Comparison of ENCODE assay signal across 10 mouse cellular contexts in the genomic region with DNA sequence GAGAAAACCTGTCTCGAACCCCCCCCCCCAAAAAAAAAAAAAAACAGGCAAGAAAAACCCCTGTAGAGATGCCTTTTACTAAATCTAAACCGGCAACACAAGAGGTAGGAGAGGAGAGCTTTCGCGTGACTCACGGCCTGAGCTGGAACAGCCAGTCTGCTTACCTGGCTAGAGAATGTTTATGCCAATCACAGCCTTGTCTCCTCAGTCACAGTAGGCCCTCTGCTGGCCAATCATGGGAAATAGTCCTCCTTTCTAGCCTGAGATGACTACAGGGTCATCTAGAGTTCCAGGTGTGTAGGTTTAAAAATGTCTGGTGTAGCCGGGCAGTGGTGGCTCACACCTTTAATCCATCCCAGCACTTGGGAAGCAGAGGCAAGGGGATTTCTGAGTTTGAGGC. TPM values are rescaled to one million over a fixed set of nuclear protein-coding genes. Genes with fewer than 3 reads are reported as not detected.
A peak's percentile ranks its signal among the peaks of the same experiment; 100 is the strongest.
DNase-seq lines count a peak whose midpoint lies in the region; ATAC-seq and TF ChIP-seq lines count a peak whose summit lies in the region.
"Had no signal": no experiment of that assay in that cellular context is flagged by ENCODE, and none has a peak within 500 bp of the region (broad histone marks: within the 10 kb centered on the region; RNA-seq: fewer than 3 reads in every experiment).

No protein-coding gene starts in this region.

- DNase-seq in liver, adult 2 months (ENCODE audit: extremely low read depth, low read depth, low spot score): peak; percentile 77
- DNase-seq in NIH3T3 (ENCODE audit: low read depth): peak; percentile 82
- peak; percentile 78 for DNase-seq in cerebellum, adult 8-10 months
- peak; percentile 62 to 63 for DNase-seq in heart, postnatal 36 days
- peak; percentile 80 for DNase-seq in lung, postnatal 10 days
- peak; percentile 65 for DNase-seq in thymus, postnatal 0 days (ENCODE audit: low spot score)
- DNase-seq in right cerebral cortex, postnatal 4 days: no peak

- H3K27me3 ChIP-seq in liver, adult 2 months (ENCODE audit: control insufficient read depth, insufficient read depth, low read length): no peaks in the 10 kb centered on the region
- H3K27me3 ChIP-seq in liver, embryonic 12.5 days (replicated peaks): peaks cover 10% of the 10 kb centered on the region; the same call in 1 of the 2 replicates
- H3K27me3 ChIP-seq: midbrain, embryonic 12.5 days had no signal

- no peaks in the 10 kb centered on the region for H3K9me3 ChIP-seq in liver, embryonic 12.5 days (replicated peaks)
- H3K9me3 ChIP-seq: midbrain, embryonic 12.5 days had no signal

- no peak overlapping the region for H3K4me2 ChIP-seq in liver, embryonic 12.5 days
- H3K4me2 ChIP-seq: midbrain, embryonic 12.5 days had no signal

- ATAC-seq in liver, embryonic 12.5 days: no peak

- H3K9ac ChIP-seq in liver, adult 2 months (ENCODE audit: low read depth, low read length): no peak overlapping the region
- no peak overlapping the region for H3K9ac ChIP-seq in liver, embryonic 12.5 days
- H3K9ac ChIP-seq: midbrain, embryonic 12.5 days had no signal

- H3K79me2 ChIP-seq in liver, adult 2 months (ENCODE audit: control insufficient read depth, insufficient read depth, low read length): peaks cover 16% of the 10 kb centered on the region; the same call in 1 of the 2 replicates

- peak; percentile 67 for TF ChIP-seq CTCF in liver, adult 2 months (IDR thresholded peaks at IDR 0.05; ENCODE audit: low read depth, low read length)

- intact Hi-C loops in heart, postnatal 36 days (cut with DNase I): loop anchor here (5.0 kb wide), 3 partner anchors 35 to 190 kb away; a partner anchor contains a TSS

- H3K36me3 ChIP-seq in liver, adult 2 months (ENCODE audit: control insufficient read depth, insufficient read depth, low read length): no peaks in the 10 kb centered on the region
- H3K36me3 ChIP-seq in liver, embryonic 12.5 days: no peaks in the 10 kb centered on the region
- H3K36me3 ChIP-seq: midbrain, embryonic 12.5 days had no signal

- no peak for TF ChIP-seq POLR2A in liver, adult 2 months (IDR thresholded peaks at IDR 0.05; ENCODE audit: extremely low read depth, insufficient read depth, low read length)

- H3K4me1 ChIP-seq in liver, adult 2 months (ENCODE audit: control insufficient read depth, insufficient read depth, low read length): peaks cover 17% of the 10 kb centered on the region
- peaks cover 32% of the 10 kb centered on the region for H3K4me1 ChIP-seq in liver, embryonic 12.5 days

- no peak overlapping the region for H3K27ac ChIP-seq in liver, adult 2 months (replicated peaks; ENCODE audit: insufficient read depth, low read depth, low read length)
- no peak overlapping the region for H3K27ac ChIP-seq in liver, embryonic 12.5 days
- H3K27ac ChIP-seq: midbrain, embryonic 12.5 days had no signal

- WGBS in liver, adult 2 months: 9% methylated on average over 6 of the region's 6 CpGs
- 30% methylated on average over 6 of the region's 6 CpGs for WGBS in liver, embryonic 12.5 days (ENCODE audit: insufficient replicate concordance)

- H3K4me3 ChIP-seq in liver, adult 2 months (ENCODE audit: insufficient read depth, low read depth, low read length): no peak overlapping the region
- H3K4me3 ChIP-seq in liver, embryonic 12.5 days: no peak overlapping the region
- H3K4me3 ChIP-seq: midbrain, embryonic 12.5 days had no signal

RNA-seq across cellular contexts. Expression of a gene that starts 2.1 kb away (rescaled TPM):
- total RNA-seq in liver, adult 2 months (2014; rRNA removed): 11.1 and 16.0 TPM in 2 replicates
- 67.8 and 106 TPM in 2 replicates for polyA plus RNA-seq in liver, adult 2 months (2012; rRNA removed)
- 19.7 and 20.4 TPM in 2 replicates for polyA plus RNA-seq in liver, embryonic 12.5 days (2016; fragmentation: Nextera tagmentation; extraction: Ambion mirVana)
- 10 to 100 TPM; 17.3 to 19.0 TPM for total RNA-seq in heart, postnatal 36 days (2021)
- 11.6 and 14.5 TPM in 2 replicates for polyA plus RNA-seq in thymus, postnatal 0 days (2015; fragmentation: Nextera tagmentation; extraction: Ambion mirVana)

RNA-seq across cellular contexts. Expression of a gene that starts 9.2 kb away (rescaled TPM):
- not detected in 2 replicates for total RNA-seq in liver, adult 2 months (2014; rRNA removed)
- polyA plus RNA-seq in liver, adult 2 months (2012; rRNA removed): not detected in 2 replicates
- 0.33 TPM in 1 of 2 replicates, not detected in the other for polyA plus RNA-seq in liver, embryonic 12.5 days (2016; fragmentation: Nextera tagmentation; extraction: Ambion mirVana)
- not detected for total RNA-seq in heart, postnatal 36 days (2021)
- 0.21 TPM in 1 of 2 replicates, not detected in the other for polyA plus RNA-seq in thymus, postnatal 0 days (2015; fragmentation: Nextera tagmentation; extraction: Ambion mirVana)
- total RNA-seq: gastrocnemius, postnatal 36 days had no signal
- polyA plus RNA-seq: midbrain, embryonic 12.5 days had no signal

RNA-seq across cellular contexts. Expression of a gene that starts 17.3 kb away (rescaled TPM):
- total RNA-seq in liver, adult 2 months (2014; rRNA removed): 8.8 and 13.6 TPM in 2 replicates
- polyA plus RNA-seq in liver, adult 2 months (2012; rRNA removed): 24.9 and 31.5 TPM in 2 replicates
- polyA plus RNA-seq in liver, embryonic 12.5 days (2016; fragmentation: Nextera tagmentation; extraction: Ambion mirVana): 14.6 and 15.2 TPM in 2 replicates
- total RNA-seq in heart, postnatal 36 days (2021): 100 to 1,000 TPM in 1 of 2 experiments, 10 to 100 TPM in 1; 91.1 to 140 TPM
- polyA plus RNA-seq in thymus, postnatal 0 days (2015; fragmentation: Nextera tagmentation; extraction: Ambion mirVana): 11.3 and 11.9 TPM in 2 replicates

RNA-seq across cellular contexts. Expression of a gene that starts 22.3 kb away (rescaled TPM):
- 0.09 and 0.13 TPM in 2 replicates for total RNA-seq in liver, adult 2 months (2014; rRNA removed)
- 0.10 TPM in 2 replicates for polyA plus RNA-seq in liver, adult 2 months (2012; rRNA removed)
- polyA plus RNA-seq in liver, embryonic 12.5 days (2016; fragmentation: Nextera tagmentation; extraction: Ambion mirVana): 0.06 and 0.27 TPM in 2 replicates
- total RNA-seq in heart, postnatal 36 days (2021): under 1 TPM; 0.14 to 0.22 TPM
- 0.09 and 0.13 TPM in 2 replicates for polyA plus RNA-seq in thymus, postnatal 0 days (2015; fragmentation: Nextera tagmentation; extraction: Ambion mirVana)
- total RNA-seq: gastrocnemius, postnatal 36 days had no signal

RNA-seq across cellular contexts. Expression of a gene that starts 28.5 kb away (rescaled TPM):
- 32.6 and 38.2 TPM in 2 replicates for total RNA-seq in liver, adult 2 months (2014; rRNA removed)
- polyA plus RNA-seq in liver, adult 2 months (2012; rRNA removed): 49.8 and 51.9 TPM in 2 replicates
- polyA plus RNA-seq in liver, embryonic 12.5 days (2016; fragmentation: Nextera tagmentation; extraction: Ambion mirVana): 51.4 and 52.5 TPM in 2 replicates
- total RNA-seq in heart, postnatal 36 days (2021): 10 to 100 TPM; 19.3 to 22.8 TPM
- 36.0 and 36.2 TPM in 2 replicates for polyA plus RNA-seq in thymus, postnatal 0 days (2015; fragmentation: Nextera tagmentation; extraction: Ambion mirVana)
